Mouse (Mus musculus): ENCODE measurements around the gene Dyrk3.

- no peak for TF ChIP-seq CTCF (conservative IDR thresholded peaks at IDR 0.05; ENCODE audit: insufficient read depth, insufficient read length, low read depth, low read length)
- no peak for TF ChIP-seq POLR2A (IDR thresholded peaks at IDR 0.05; ENCODE audit: low read depth, low read length)
Observed at GRCm38 (mm10) chr1:131146181-131146614, 8.1 kb upstream of the Dyrk3 start.
